Mouse (Mus musculus): ENCODE data around the gene Ruvbl2.
A peak's percentile ranks its signal among the peaks of the same experiment; 100 is the strongest.

The Ruvbl2 gene

GRCm38 (mm10) chr7:45421194-45421593 is 16.7 kb downstream of the Ruvbl2 start:
- DNase-seq = no peak

DNA sequence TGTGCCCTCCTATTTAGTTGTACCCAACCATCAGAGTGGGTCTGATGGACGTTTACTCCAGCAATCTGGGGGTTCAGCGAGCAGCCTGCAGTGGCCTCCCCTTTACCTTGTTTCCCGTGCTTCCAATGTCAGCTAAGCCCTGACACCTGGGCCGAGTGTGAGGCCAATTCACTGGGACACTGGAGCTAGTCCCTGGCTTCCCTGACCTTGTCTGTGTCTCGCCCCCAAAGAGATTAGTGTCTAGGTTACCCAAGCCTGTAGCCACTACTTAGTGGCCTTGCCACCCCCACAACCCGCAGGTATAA is 17.3 kb downstream of the Ruvbl2 start, which contains the start of gene Lhb:
Gene Lhb (plus strand): TSS at position 206 of the 305 bp plus-strand sequence.
- no peak for DNase-seq

GRCm38 (mm10) chr7:45419859-45420614 is 17.9 kb downstream of the Ruvbl2 start:
- DNase-seq = no peak

- DNase-seq = no peak
Observed at GRCm38 (mm10) chr7:45417962-45418492, 19.9 kb downstream of the Ruvbl2 start.

DNA sequence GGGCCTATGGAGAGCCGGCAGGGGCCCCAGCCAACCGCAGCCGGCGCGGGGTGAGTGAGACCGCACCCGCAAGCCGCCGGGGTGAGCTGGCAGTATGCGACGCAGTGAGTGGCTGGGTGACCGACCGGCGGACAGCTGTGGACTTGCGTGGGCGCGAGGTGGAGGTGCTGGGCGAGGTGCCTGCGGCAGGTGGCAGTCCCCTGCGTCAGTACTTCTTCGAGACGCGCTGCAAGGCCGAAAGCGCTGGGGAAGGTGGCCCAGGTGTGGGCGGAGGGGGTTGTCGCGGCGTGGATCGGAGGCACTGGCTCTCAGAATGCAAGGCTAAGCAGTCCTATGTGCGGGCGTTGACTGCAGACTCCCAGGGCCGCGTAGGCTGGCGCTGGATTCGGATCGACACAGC is 22.3 kb downstream of the Ruvbl2 start:
- no peak for DNase-seq

DNA sequence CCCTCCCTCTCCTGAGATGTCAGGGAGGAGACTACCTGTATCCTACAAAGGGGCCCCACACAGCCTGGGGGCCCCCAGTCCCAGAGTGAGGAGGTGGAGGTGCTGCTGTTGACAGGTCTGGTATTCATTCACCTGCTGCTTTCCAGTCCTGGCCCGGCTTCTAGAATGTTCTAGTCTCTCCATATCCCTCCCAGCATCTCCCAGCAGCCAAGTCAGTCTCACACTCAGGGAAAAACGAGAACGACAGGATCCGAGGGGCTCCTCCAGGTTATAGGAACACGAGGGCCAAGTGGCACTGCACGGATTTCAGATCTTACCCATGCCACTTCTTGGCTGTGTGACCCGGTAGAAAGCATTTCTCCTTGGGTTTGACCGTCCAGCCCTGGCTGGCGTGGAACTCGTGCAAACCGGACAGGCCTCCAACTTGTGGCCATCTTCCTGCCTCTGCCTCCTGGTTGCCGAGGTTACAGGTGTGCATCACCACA is 23.1 kb downstream of the Ruvbl2 start:
- DNase-seq = no peak

DNA sequence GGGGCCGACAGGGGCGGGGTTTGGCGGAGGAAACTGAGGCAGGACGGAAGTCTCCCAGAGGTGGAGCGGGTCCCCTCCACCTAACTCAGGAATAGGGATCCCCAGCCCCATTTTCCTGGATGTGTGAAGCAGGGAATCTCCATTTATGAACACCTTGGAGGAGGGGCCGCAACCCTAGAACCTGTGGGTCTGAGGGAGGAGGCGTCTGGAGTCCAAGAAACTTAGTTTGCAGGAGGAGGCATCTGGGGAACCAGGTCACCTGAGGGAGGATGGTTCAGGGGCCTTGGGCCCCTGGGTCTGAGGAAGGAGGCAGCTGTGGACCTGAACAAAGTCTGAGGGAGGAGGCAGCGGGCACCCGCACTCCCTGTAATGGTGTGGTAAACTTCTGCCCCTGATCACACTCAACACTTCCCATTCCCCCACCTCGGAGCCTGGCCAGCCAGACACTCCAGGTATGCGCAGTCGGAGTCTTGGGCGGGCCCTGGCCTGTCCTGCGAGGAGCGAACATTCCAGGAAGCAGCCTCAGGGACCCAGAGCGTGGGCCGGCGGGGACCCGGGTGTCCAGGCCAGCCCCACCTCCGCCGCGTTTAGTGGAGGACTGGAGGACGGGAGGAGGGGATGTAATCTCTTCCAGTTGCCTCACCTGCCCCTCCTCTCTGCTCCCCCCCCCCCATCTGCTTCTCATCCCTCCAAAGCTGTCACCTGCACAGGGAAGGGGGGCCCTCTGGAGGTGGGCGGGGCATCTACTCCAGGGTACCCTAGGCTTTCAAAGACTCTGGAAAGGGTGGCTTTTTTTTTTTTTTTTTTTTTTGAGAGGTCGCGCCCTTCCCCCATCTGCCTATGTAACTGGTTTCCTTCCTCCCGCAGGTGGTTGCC is 23.8 kb downstream of the Ruvbl2 start:
- DNase-seq = no peak

GRCm38 (mm10) chr7:45413113-45413863 is 24.6 kb downstream of the Ruvbl2 start, which contains the start of gene Ntf5:
Gene Ntf5 (plus strand): TSS chr7:45413695.
- no peak for DNase-seq

- DNase-seq = no peak
Observed at GRCm38 (mm10) chr7:45412421-45412820, 25.5 kb downstream of the Ruvbl2 start.

- DNase-seq = no peak
Observed at GRCm38 (mm10) chr7:45409497-45410163, 28.3 kb downstream of the Ruvbl2 start.

DNA sequence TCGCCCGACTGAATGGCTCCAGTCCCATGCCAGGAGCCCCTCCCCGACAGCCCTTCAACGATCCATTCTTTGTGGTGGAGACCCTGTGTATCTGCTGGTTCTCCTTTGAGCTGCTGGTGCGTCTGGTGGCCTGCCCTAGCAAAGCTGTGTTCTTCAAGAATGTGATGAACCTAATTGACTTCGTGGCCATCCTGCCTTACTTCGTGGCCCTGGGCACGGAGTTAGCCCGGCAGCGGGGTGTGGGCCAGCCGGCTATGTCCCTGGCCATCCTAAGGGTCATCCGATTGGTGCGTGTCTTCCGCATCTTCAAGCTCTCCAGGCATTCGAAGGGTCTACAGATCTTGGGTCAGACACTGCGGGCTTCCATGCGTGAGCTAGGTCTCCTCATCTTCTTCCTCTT is 28.9 kb downstream of the Ruvbl2 start:
- no peak for DNase-seq

- no peak for DNase-seq
Observed at GRCm38 (mm10) chr7:45408351-45408750, 29.5 kb downstream of the Ruvbl2 start.

GRCm38 (mm10) chr7:45407836-45408235 is 30.1 kb downstream of the Ruvbl2 start:
- no peak for DNase-seq

DNA sequence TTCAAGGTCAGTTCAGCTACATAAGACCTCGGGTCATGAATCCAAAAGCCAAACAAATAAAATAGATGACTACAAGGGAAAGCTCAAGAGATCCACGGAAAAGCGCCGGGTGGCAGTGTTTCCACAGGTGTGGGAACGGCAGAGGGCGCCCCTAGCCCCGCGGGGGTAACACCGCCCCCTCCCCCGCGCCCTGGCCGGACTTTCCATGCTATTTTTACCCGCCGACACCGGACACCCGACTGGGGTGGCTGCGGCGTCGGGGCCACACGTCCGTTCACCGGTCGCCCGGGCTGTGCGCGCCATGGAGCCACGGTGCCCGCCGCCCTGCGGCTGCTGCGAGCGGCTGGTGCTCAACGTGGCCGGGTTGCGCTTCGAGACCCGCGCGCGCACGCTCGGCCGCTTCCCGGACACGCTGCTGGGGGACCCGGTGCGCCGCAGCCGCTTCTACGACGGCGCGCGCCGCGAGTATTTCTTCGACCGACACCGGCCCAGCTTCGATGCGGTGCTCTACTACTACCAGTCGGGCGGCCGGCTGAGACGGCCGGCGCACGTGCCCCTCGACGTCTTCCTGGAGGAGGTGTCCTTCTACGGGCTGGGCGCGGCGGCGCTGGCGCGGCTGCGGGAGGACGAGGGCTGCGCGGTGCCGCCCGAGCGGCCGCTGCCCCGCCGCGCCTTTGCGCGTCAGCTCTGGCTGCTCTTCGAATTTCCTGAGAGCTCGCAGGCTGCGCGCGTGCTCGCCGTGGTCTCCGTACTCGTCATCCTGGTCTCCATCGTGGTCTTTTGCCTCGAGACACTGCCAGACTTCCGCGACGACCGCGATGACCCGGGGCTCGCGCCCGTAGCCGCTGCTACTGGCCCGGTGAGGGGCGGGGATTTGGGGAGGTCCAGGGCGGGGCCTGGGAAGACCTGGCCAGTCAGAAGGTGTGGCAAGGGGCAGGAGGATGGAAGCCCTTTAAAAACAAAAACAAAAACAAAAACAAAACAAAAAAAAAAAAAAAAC is 31.4 kb downstream of the Ruvbl2 start:
- peak in 1 of 2 experiments; percentile 43 for DNase-seq

DNA sequence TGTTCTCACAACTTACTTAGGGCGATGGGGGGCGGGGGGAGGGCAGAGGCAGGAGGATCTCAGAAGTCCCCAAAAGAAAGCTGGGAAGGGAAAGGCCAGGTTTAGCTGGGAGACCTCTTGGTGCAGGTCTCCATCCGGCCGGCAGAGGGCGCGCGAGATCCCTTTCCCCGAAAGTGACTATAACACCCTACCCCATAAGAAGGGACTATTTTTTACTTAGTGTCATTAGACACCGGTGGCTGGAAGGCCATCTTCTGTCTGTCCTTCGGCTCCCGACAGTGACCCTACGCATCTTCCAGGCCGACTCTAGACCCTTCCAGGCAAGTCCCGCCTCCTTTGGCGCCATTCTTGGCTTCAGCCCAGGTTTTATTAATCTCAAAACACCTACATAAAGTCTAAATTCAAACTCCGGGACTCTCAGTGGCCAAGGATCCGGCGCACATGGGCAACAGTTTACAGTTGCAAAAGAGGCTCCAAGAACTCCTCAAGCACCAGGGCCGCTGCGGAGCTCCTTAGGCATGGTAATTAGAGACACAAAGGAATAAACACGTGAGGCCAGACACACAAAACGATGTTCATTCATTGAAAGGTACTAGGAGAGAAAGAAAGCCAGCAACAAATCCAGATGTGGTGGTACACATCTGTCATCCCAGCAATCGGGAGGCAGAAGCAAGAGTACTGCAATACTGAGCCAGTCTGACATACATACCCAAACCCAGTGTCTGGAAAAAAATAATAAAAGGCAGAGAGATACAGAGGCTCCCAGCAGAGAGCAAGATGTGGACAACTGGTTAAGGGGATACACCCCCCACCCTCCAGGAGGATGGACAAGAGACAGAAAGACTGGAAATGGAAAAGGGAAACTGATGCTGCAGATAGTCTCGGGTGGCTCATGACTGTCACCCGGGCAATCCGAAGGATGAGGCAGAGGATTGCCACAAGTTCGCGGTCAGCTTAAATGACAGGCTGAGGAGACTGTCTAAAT is 32.5 kb downstream of the Ruvbl2 start, which contains the start of gene Kcna7:
Gene Kcna7 (plus strand): TSS at position 563 of the 985 bp plus-strand sequence.
- DNase-seq = peak; percentile 52 to 82

- DNase-seq = peak; percentile 73 to 84
Observed at GRCm38 (mm10) chr7:45403532-45404261, 34.2 kb downstream of the Ruvbl2 start.

GRCm38 (mm10) chr7:45401521-45402085 is 36.3 kb downstream of the Ruvbl2 start:
- DNase-seq = no peak

DNA sequence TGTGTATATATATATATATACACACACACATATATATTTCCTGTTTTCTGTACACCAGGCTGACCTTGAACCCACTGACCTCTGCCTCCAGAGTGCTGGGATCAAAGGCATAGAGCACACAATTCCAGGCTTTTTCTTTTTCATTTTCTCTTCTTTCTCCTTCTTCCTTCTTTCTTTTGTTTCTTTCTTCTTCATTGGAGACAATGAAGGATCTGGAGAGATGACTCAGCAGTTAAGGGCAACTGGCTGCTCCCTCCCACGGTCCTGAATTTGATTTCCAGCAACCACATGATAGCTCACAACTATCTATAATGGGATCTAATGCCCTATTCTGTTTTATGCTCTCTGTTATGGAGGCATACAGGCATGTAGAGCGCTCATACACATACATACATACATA is 41.1 kb downstream of the Ruvbl2 start:
- no peak for DNase-seq

All from kidney, adult 8-10 months (tissue).